Mouse (Mus musculus): ENCODE measurements around the gene A530084C06Rik. TPM values are rescaled to one million over a fixed set of nuclear protein-coding genes. Genes with fewer than 3 reads are reported as not detected.

Gene A530084C06Rik
- not detected for polyA plus RNA-seq (2014; fragmentation: Illumina TruSeq; extraction: RNeasy Lipid Tissue Mini Kit (QIAGEN cat#74804); ENCODE audit: low read depth, low replicate concordance)

DNA sequence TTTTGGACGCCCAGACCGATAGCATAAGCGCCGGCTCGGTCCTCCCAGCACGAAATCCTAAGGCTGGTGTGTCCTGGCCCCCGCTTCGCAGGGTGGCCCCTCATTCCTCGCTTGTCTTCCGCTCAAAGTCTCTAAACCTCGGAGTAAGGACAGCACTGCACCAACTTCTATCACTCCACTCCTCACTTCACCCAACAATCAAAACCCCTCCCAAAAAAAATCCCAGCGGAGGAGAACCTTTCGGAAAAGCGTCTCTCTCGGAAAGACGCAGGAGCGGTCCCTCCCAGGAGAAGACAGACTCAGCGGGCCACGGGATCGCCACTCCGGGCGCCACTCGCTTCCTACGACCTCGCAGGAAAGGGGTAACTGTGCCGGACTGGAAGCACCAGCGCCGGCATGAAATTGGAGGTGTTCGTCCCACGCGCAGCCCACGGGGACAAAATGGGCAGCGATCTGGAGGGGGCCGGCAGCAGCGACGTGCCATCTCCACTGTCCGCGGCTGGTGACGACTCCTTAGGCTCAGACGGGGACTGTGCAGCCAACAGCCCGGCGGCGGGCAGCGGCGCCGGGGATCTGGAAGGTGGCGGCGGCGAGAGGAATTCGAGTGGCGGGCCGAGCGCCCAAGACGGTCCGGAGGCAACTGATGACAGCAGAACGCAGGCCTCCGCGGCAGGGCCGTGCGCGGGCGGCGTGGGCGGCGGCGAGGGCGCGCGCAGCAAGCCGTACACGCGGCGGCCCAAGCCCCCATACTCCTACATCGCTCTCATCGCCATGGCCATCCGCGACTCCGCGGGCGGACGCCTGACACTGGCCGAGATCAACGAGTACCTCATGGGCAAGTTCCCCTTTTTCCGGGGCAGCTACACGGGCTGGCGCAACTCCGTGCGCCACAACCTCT, at the start of gene A530084C06Rik:
Gene A530084C06Rik (minus strand): TSS at position 813 of the 898 bp plus-strand sequence.

GRCm38 (mm10) chr13:31555834-31556233, 3.3 kb downstream of the A530084C06Rik start, which contains the start of gene Foxq1:
TSS of gene Foxq1 (plus strand) at chr13:31556134.

Other genes with a start within 250 kb of the A530084C06Rik start
- gene Foxq1, start 3.2 kb downstream of the A530084C06Rik start, polyA plus RNA-seq (2014; fragmentation: Illumina TruSeq; extraction: RNeasy Lipid Tissue Mini Kit (QIAGEN cat#74804); ENCODE audit: low read depth, low replicate concordance) = 0.10 TPM
- not detected for gene Foxf2, start 66.5 kb upstream of the A530084C06Rik start, polyA plus RNA-seq (2014; fragmentation: Illumina TruSeq; extraction: RNeasy Lipid Tissue Mini Kit (QIAGEN cat#74804); ENCODE audit: low read depth, low replicate concordance)
- 2.0 TPM for gene Foxc1, start 247.3 kb upstream of the A530084C06Rik start, polyA plus RNA-seq (2014; fragmentation: Illumina TruSeq; extraction: RNeasy Lipid Tissue Mini Kit (QIAGEN cat#74804); ENCODE audit: low read depth, low replicate concordance)

Data from heart, adult 10 weeks (tissue).